ENCODE assay signal across 8 mouse cellular contexts in genomic region chr3:87794922-87795325, GRCm38 (mm10). TPM values are rescaled to one million over a fixed set of nuclear protein-coding genes. Genes with fewer than 3 reads are reported as not detected.
A peak's percentile ranks its signal among the peaks of the same experiment; 100 is the strongest.
DNase-seq lines count a peak whose midpoint lies in the region; ATAC-seq and TF ChIP-seq lines count a peak whose summit lies in the region.

Gene Ntrk1, minus strand, starts transcription at chr3:87795162.

- no peaks in the 10 kb centered on the region for H3K36me3 ChIP-seq in lung, embryonic 14.5 days (ENCODE audit: insufficient read depth)
- H3K36me3 ChIP-seq in embryonic facial prominence, embryonic 12.5 days, result no peaks in the 10 kb centered on the region
- H3K36me3 ChIP-seq in neural tube, embryonic 13.5 days, result no peaks in the 10 kb centered on the region

- no peaks in the 10 kb centered on the region for H3K9me3 ChIP-seq in lung, embryonic 14.5 days (ENCODE audit: low read depth, low read length)
- no peaks in the 10 kb centered on the region for H3K9me3 ChIP-seq in embryonic facial prominence, embryonic 12.5 days
- no peaks in the 10 kb centered on the region for H3K9me3 ChIP-seq in neural tube, embryonic 13.5 days

- ATAC-seq in lung, embryonic 14.5 days (ENCODE audit: insufficient read depth), result peak; percentile 26; the same call in 1 of the 2 replicates
- no peak for ATAC-seq in embryonic facial prominence, embryonic 12.5 days (ENCODE audit: insufficient number of reproducible peaks, insufficient read depth, low FRiP score, low TSS enrichment)
- peak; percentile 45 for ATAC-seq in neural tube, embryonic 13.5 days (ENCODE audit: low read depth)
- ATAC-seq in activated CD4-positive, CD25-positive, alpha-beta regulatory T cell, adult 4 months, result no peak

- peak; percentile 40 for DNase-seq in lung, embryonic 14.5 days
- DNase-seq in lung, adult 18-20 months, result no peak
- peak; percentile 50 for DNase-seq in kidney, postnatal 10 days
- DNase-seq in right cerebral cortex, postnatal 10 days (ENCODE audit: low spot score in 2 of 2), result no peak
- DNase-seq in cerebellum, postnatal 14 days, result no peak

- peak within 1 kb of the TSS; percentile 53 for H3K4me2 ChIP-seq in lung, embryonic 14.5 days
- peak within 1 kb of the TSS; percentile 58 for H3K4me2 ChIP-seq in embryonic facial prominence, embryonic 12.5 days (replicated peaks)
- peak within 1 kb of the TSS; percentile 57 for H3K4me2 ChIP-seq in neural tube, embryonic 13.5 days

- no peak for TF ChIP-seq CTCF in lung, embryonic 14.5 days (IDR thresholded peaks at IDR 0.05; ENCODE audit: low read depth)

- no peak within 1 kb of the TSS for H3K9ac ChIP-seq in lung, embryonic 14.5 days
- H3K9ac ChIP-seq in embryonic facial prominence, embryonic 12.5 days, result peak within 1 kb of the TSS; percentile 48
- peak within 1 kb of the TSS; percentile 66 for H3K9ac ChIP-seq in neural tube, embryonic 13.5 days

- peak within 1 kb of the TSS; percentile 29 for H3K4me3 ChIP-seq in lung, embryonic 14.5 days (ENCODE audit: low read depth, low read length)
- H3K4me3 ChIP-seq in embryonic facial prominence, embryonic 12.5 days, result peak within 1 kb of the TSS; percentile 37
- peak within 1 kb of the TSS; percentile 39 for H3K4me3 ChIP-seq in neural tube, embryonic 13.5 days

- peaks cover 80% of the 10 kb centered on the region for H3K27me3 ChIP-seq in lung, embryonic 14.5 days (ENCODE audit: insufficient read depth, low read length)
- H3K27me3 ChIP-seq in embryonic facial prominence, embryonic 12.5 days, result peaks cover 95% of the 10 kb centered on the region
- H3K27me3 ChIP-seq in neural tube, embryonic 13.5 days, result peaks cover 98% of the 10 kb centered on the region

- WGBS in lung, embryonic 14.5 days, result under 1% methylated on average over 47 of the region's 47 CpGs
- WGBS in embryonic facial prominence, embryonic 12.5 days, result under 1% methylated on average over 33 of the region's 47 CpGs
- under 1% methylated on average over 46 of the region's 47 CpGs for WGBS in neural tube, embryonic 13.5 days

- no peaks in the 10 kb centered on the region; the same call in 1 of the 2 replicates for H3K4me1 ChIP-seq in lung, embryonic 14.5 days (ENCODE audit: insufficient read depth)
- peaks cover 31% of the 10 kb centered on the region for H3K4me1 ChIP-seq in embryonic facial prominence, embryonic 12.5 days
- H3K4me1 ChIP-seq in neural tube, embryonic 13.5 days (replicated peaks), result peaks cover 42% of the 10 kb centered on the region

- no peak within 1 kb of the TSS for H3K27ac ChIP-seq in lung, embryonic 14.5 days (ENCODE audit: low read depth)
- H3K27ac ChIP-seq in embryonic facial prominence, embryonic 12.5 days, result no peak within 1 kb of the TSS
- peak within 1 kb of the TSS; percentile 54 for H3K27ac ChIP-seq in neural tube, embryonic 13.5 days (replicated peaks)

RNA-seq across cellular contexts. Expression of gene Ntrk1, which starts in this region (rescaled TPM):
- 0.22 and 0.39 TPM in 2 replicates for polyA plus RNA-seq in lung, embryonic 14.5 days (2014; fragmentation: Nextera tagmentation; extraction: Ambion mirVana)
- 40.0 and 51.7 TPM in 2 replicates for polyA plus RNA-seq in embryonic facial prominence, embryonic 12.5 days (2016; fragmentation: Nextera tagmentation; extraction: Ambion mirVana)
- polyA plus RNA-seq in neural tube, embryonic 13.5 days (2015; fragmentation: Nextera tagmentation; extraction: Ambion mirVana), result 219 and 314 TPM in 2 replicates
- polyA plus RNA-seq in activated CD4-positive, CD25-positive, alpha-beta regulatory T cell, adult 4 months (2017; shearing (Covaris generic)), result not detected

Comparison
In these comparisons a context has a peak if more than half of its experiments do, and no peak if none do; other contexts are left out.
1. RNA of gene Ntrk1 (polyA plus RNA-seq): 219 to 314 TPM in neural tube, embryonic 13.5 days and 40.0 to 51.7 TPM in embryonic facial prominence, embryonic 12.5 days; 0.22 to 0.39 TPM in lung, embryonic 14.5 days and not detected in activated CD4-positive, CD25-positive, alpha-beta regulatory T cell, adult 4 months; every median in the first group is over 10 times any median in the second.
2. Peak in DNase-seq, ATAC-seq, H3K4me3 ChIP-seq and H3K4me2 ChIP-seq in lung, embryonic 14.5 days; RNA of the gene not detected or under 1 TPM.
3. Peak in every context shown above with its lines, with median percentiles within 50 percentile points of each other: H3K4me2 ChIP-seq and H3K4me3 ChIP-seq.